Mouse (Mus musculus) gastrocnemius, postnatal 36 days (tissue): ENCODE results near the gene Acsbg1. TPM values are rescaled to one million over a fixed set of nuclear protein-coding genes. Genes with fewer than 3 reads are reported as not detected.
A peak's percentile ranks its signal among the peaks of the same experiment; 100 is the strongest.

Experiments
- DNase-seq, 2 experiments: peaks; one replicate each; pipeline ENCODE4 v3.0.0; 2022
- intact Hi-C: fragments of 180-260 bp; cut with DNase I; formaldehyde crosslinking; loops from one replicate; pipeline ENCODE4 v1.15.1; 2025
- microRNA-seq, 2 experiments: library from miRNA; unstranded; fragments of <30 nt; microRNA quantifications; one replicate each; pipeline ENCODE4 v1.2.0; 2021
- total RNA-seq, 2 experiments: library from RNA; stranded (reverse); gene quantifications; 2 replicates each; pipeline ENCODE4 v1.2.3; 2021

Gene Acsbg1
- total RNA-seq, 2 experiments from 2014 or later: 0.17 to 0.61 TPM

DNA sequence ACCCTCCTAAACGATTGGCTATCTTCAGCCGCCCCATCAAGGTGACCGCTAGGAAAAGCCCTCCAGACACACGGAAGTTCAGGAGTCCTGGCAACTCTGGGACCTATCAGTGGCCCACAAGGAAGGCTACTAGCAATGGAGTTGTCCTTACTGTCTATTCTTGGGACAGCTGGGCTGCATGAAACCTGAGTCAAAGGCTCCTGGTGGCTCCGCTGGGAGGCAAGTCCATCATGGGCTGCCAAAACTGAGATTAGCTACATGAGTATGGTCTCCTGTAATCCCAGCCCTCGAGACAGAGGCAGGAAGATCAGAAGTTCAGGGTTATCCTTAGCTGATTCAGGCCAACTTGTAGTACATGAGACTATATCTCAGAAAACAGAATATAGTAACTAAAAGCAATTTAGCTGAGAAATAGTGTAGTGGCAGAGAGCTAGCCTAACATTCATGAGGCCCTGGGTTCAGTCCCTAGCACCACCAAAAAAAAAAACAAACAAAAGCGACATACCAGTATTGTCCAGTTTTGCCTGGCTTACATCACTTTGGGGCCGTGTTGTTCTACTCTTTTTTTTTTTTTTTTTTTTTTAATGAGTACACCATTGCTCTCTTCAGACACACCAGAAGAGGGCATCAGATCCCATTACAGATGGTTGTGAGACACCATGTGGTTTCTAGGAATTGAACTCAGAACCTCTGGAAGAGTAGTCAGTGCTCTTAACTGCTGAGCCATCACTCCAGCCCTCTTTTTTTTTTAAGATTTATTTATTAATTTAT is 100.7 kb downstream of the Acsbg1 start:
- intact Hi-C loops: loop anchor here (2.0 kb wide), 1 partner anchor 26 kb away; the partner anchor contains the start of gene Idh3a
- DNase-seq: no peak

DNA sequence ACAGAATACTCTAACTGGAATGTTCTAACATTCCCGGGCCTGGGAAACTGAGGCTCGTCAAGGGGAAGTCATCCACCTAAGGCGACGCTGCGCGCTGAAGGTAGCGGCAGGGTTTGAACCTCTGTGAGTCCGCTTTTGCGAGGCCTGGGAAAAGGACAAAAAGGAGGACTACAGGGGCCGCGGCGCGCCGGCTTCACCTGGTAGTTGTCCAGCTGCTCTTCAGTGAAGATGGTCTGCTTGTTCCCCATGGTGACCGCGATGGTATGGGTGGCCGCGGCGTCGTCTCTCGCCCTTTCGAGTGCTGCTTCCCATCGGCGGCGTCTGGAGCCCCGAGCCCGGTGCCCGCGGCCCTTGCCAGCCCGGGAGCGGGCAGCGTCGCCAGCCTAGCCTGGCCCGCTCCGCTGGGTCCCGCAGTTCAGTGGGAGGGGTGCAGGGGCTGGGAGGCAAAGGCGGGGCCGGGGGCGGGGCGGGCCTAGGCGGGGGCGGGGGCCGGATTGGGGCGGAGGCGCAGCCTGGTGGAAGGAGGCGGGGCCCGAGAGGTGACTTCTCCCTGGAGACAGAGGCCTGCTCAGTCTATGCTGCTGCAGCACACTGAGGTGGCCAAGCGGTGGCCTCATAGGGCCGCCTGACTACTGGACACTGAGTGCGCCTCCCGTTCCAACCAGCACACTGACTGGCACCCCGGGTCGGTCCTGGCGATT is 101.7 kb downstream of the Acsbg1 start, which contains the start of gene Cib2:
Gene Cib2 (minus strand): TSS at position 448 of the 701 bp plus-strand sequence.
- DNase-seq: peak; percentile 71 to 76
- intact Hi-C loops: loop anchor here (2.0 kb wide), 1 partner anchor 27 kb away; the partner anchor contains the start of gene Idh3a

DNA sequence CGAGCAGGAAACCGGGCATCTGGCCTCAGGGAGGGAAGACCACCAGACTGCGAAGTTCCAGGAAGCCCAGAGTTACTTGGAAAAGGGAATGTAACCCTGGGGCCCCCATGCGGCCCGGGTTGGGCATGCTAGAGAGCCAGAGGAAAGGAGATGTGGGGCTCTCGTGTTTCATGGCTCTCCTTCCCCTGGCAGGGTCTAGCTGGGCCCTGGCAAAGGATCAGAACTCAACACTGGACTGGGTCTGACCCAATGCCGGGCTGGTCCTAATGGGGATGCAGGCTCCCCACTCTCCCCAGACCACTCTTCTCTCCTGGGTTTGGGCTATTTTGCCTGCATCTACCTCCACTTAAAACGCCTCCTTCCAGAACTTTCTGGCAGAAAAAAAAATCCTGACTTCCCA is 102.9 kb downstream of the Acsbg1 start:
- DNase-seq: peak; percentile 17 to 27
- intact Hi-C loops: no loop called here

DNA sequence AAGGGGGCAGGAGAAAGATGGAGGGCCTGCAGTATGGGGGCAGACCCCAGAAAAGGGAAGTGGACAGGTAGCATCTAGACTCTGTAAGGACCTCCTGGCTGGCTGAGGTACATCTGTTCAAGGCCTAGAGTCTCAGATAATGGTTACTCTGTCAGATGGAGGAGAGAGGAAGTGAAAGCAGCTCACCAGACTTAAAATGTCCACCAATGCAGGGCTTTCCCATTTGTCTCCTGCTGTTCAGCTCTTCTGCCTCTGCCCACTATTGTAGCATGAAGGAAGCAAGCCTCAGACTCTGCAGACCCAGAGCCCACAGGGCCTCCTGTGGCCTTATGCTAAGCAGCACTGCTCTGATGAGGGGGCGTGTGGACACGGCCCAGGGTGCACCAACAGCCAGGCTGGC is 106.6 kb downstream of the Acsbg1 start:
- no peak for DNase-seq
- intact Hi-C loops: no loop called here

Small RNA genes within 50 kb of the gene (microRNA-seq; reads per million reads assigned to microRNA genes)
- gene Mir5710: 0 to 0.74 reads per million in 2 experiments

Other genes starting within 250 kb of the Acsbg1 start
- 1 to 10 TPM; 2.6 to 2.7 TPM for gene Dmxl2, start 160.2 kb downstream of the Acsbg1 start, total RNA-seq
- not detected for gene Sh2d7, start 122.9 kb downstream of the Acsbg1 start, total RNA-seq
- 100 to 1,000 TPM; 113 to 142 TPM for gene Cib2, start 101.7 kb downstream of the Acsbg1 start, total RNA-seq
- gene Idh3a, start 75.5 kb downstream of the Acsbg1 start, total RNA-seq: 100 to 1,000 TPM; 564 to 571 TPM
- 10 to 100 TPM; 52.8 to 57.2 TPM for gene Dnaja4, start 37.0 kb upstream of the Acsbg1 start, total RNA-seq
- gene Wdr61, start 72.6 kb upstream of the Acsbg1 start, total RNA-seq: 10 to 100 TPM; 17.9 to 18.2 TPM
- gene Crabp1, start 102.9 kb upstream of the Acsbg1 start, total RNA-seq: under 1 TPM in 1 of 2 experiments, not detected in 1; 0.79 TPM
- 10 to 100 TPM; 18.8 to 21.8 TPM for gene Ireb2, start 201.9 kb upstream of the Acsbg1 start, total RNA-seq